Mouse (Mus musculus): ENCODE data around the gene Cd28.
"Not testable (repeated sequence)": the region's sequence is repeated elsewhere in the genome, so short reads cannot be mapped to it uniquely, and the experiment has no call there.

Cd28 gene

DNA sequence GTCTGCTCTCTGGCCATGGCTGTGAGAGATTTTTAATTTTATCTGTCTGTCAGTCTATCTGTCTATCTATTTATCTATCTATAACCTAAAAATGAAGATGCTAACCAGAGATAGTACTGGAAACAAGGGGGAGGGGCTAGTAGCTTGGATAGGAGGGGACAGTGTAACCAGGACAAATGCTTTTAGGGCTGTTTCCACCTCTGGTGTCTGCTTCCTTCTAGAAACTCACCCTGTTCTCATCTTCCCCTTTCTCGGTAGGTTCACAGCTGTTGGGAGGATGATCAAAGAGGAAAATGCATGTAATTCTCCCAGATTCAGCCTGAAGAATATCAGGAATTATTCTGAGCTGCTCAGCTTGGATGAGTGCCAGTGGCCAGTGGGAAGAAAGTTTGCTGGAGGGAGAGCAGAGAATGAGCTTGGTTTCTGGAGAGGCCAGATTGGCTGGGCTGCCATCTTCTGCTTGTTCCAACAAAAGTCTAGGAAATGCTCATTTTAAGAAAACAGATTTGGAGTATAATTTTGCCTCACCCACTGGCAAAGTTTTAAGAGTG lies 83.3 kb downstream of the Cd28 start:
- DNase-seq (ENCODE audit: low read depth, low spot score), result no peak

DNA sequence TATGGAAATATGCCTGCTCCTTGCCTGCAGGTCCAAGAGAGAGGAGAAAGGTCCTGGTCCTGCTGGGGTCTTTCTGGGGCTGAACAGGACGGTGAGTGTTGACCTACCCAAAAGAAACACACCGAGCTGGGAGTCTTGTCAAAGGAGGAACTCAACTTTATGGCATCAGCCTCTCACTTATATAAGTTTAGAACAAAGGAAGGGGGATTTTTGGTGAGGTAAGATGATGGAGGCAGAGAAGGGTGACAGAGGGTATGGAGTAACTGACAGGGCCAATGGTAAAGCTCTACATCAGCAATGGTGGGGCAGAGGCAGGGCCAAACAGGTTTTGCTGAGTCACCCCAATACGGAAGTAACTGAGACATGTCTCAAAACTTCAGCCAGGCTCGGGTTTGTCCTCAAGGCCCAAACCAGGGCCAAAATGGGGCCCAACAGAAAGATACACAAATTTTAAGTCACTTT lies 84.6 kb downstream of the Cd28 start:
- no peak for DNase-seq (ENCODE audit: low read depth, low spot score)

- DNase-seq (ENCODE audit: low read depth, low spot score), result no peak
Observed at GRCm38 (mm10) chr1:60803128-60803824, 86.7 kb downstream of the Cd28 start.

GRCm38 (mm10) chr1:60803825-60804696 lies 87.5 kb downstream of the Cd28 start:
- DNase-seq (ENCODE audit: low read depth, low spot score), result no peak

GRCm38 (mm10) chr1:60805178-60805577 lies 88.6 kb downstream of the Cd28 start:
- DNase-seq (ENCODE audit: low read depth, low spot score), result no peak

GRCm38 (mm10) chr1:60807748-60808147 lies 91.1 kb downstream of the Cd28 start:
- no peak for DNase-seq (ENCODE audit: low read depth, low spot score)

DNA sequence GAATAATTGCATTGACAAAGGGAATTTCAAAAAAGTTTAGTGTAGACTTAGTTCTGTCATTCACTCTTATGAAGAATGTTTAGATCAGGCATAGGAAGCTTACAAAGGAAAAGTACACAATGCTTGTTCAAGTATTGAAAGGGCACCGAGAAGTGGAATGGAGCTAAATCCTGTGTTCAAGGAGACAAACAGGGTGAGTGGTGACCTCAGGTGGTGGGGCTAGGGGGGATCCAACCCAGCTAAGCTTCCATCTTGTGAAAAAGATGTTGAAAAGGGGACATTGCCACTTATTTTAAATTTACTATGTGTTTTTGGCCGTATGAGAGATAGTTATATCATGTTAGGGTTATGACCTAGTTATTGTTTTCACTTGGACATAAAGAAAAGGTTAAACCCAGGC lies 91.9 kb downstream of the Cd28 start:
- DNase-seq (ENCODE audit: low read depth, low spot score), result no peak

DNA sequence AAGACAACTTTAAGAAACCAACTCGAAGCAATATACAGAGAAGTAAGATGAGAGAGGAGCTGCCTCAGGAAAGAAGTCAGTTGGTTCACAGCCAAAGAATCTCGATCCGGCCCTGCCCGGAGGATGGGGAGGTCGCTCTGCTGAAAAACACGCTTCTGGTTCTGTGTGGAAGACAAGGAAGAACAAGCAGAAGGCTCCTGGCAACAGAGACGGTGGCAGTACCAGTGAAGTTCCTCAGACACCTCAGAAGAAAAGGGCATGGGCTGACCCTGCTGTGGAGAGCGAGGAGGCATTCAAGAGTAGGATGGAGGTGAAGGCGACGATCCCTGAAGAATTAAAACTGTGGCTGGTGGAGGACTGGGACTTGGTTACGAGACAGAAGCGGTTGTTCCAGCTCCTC lies 92.6 kb downstream of the Cd28 start:
- DNase-seq (ENCODE audit: low read depth, low spot score), result no peak

- no peak for DNase-seq (ENCODE audit: low read depth, low spot score)
Observed at GRCm38 (mm10) chr1:60810821-60811220, 94.2 kb downstream of the Cd28 start.

GRCm38 (mm10) chr1:60811998-60812397 lies 95.4 kb downstream of the Cd28 start:
- DNase-seq (ENCODE audit: low read depth, low spot score), result no peak

- no peak for DNase-seq (ENCODE audit: low read depth, low spot score)
Observed at GRCm38 (mm10) chr1:60813411-60813810, 96.8 kb downstream of the Cd28 start.

- peak; percentile 91 for DNase-seq (ENCODE audit: low read depth, low spot score)
Observed at GRCm38 (mm10) chr1:60815912-60816311, 99.3 kb downstream of the Cd28 start.

- DNase-seq (ENCODE audit: low read depth, low spot score), result not testable (repeated sequence)
Observed at GRCm38 (mm10) chr1:60818491-60818890, 101.9 kb downstream of the Cd28 start.

GRCm38 (mm10) chr1:60819993-60820392 lies 103.4 kb downstream of the Cd28 start:
- no peak for DNase-seq (ENCODE audit: low read depth, low spot score)

GRCm38 (mm10) chr1:60820981-60821380 lies 104.4 kb downstream of the Cd28 start:
- no peak for DNase-seq (ENCODE audit: low read depth, low spot score)

DNA sequence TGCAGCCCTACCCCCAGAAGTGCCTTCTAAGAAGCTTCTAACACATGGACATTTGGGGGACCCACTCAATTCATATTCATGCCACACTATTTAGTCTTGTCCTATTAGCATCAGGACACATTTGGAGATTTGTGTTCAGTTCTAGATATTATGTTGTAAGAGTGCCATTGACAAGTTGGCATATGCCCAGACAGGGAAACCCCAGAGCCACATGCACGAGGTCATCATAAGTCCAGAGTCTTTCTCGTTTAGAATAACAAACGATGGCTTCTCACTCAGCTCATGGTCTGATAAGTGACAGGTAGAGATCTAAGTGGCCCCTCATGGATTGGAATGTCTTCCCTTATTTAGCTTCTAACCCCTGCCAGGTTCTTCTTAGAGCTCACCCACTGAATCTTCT lies 105.0 kb downstream of the Cd28 start:
- DNase-seq (ENCODE audit: low read depth, low spot score), result no peak

Measured in skeletal muscle tissue, adult 2 months (tissue).